Mouse (Mus musculus) gastrocnemius, postnatal 36 days (tissue): ENCODE data around the gene Phip. TPM values are rescaled to one million over a fixed set of nuclear protein-coding genes. Genes with fewer than 3 reads are reported as not detected.
A peak's percentile ranks its signal among the peaks of the same experiment; 100 is the strongest.

Experiments used
- DNase-seq, 2 experiments: peaks; one replicate each; pipeline ENCODE4 v3.0.0; 2022
- intact Hi-C: fragments of 180-260 bp; cut with DNase I; formaldehyde crosslinking; loops from one replicate; pipeline ENCODE4 v1.15.1; 2025
- total RNA-seq, 2 experiments: library from RNA; stranded (reverse); gene quantifications; 2 replicates each; pipeline ENCODE4 v1.2.3; 2021

Gene Phip
- total RNA-seq, 2 experiments from 2014 or later, result 19.9 to 27.8 TPM

GRCm38 (mm10) chr9:82884177-82884576 lies 91.1 kb downstream of the Phip start:
- intact Hi-C loops, result no loop called here
- DNase-seq, result no peak

GRCm38 (mm10) chr9:82877078-82877477 lies 98.2 kb downstream of the Phip start:
- intact Hi-C loops, result no loop called here
- DNase-seq, result no peak

GRCm38 (mm10) chr9:82867698-82868097 lies 107.6 kb downstream of the Phip start:
- DNase-seq, result no peak
- intact Hi-C loops, result no loop called here

DNA sequence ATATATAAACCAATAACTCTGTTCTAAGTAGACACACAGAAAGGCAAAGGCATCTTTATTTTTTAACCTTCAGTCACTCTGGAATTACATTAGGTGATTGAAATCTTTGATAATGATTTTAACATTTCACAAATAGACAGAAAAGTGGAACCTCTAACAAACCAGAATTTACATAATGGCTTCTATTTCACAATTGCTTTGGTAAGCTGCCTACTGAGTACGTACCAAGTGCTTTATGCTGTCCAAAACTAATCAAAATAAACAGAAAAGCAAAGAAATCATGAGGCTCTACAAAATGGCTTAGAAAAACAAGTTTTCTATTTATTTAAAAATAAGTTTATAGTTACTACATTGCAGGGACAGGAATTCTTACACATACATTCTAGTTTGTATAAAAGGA lies 109.2 kb downstream of the Phip start:
- intact Hi-C loops, result no loop called here
- DNase-seq, result no peak

GRCm38 (mm10) chr9:82861775-82862430 lies 113.4 kb downstream of the Phip start:
- no peak for DNase-seq
- intact Hi-C loops, result no loop called here

DNA sequence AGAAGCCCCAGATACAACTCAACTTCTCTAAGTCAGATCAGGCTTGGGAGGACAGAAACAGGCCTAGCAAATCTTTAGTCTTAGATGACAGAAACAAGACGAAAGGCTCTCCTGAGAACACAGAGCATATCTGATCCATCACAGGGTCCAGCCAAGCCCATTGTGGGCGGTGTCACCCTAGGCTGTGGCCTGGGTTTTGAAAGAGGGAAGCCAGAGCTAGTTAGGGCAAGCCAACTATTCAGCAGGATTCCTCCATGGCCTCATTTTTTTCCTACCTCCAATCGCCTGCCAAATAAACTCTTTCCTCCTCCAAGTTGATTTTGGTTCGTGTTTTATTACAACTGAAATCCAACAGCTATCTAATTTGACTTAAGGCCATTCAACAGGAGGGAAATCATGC lies 114.0 kb downstream of the Phip start:
- intact Hi-C loops, result no loop called here
- DNase-seq, result peak in 1 of 2 experiments; percentile 6

DNA sequence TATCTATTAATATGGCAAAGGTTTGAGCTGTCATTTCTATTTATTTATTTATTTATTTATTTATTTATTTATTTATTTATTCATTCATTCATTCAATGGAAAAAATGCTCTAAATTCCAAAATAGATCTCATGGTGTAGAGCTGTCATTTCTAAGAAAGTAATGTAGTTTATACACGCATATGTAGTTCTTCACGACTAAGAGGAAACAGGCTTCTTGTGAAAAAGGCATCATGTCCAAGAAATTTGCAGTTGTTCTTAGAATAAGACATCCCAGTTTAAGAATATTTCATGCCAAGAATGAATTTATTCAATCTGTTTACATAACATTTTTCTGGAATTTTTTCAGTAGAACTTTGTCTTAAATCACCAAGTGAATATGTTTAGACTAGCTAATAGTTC lies 114.5 kb downstream of the Phip start:
- DNase-seq, result no peak
- intact Hi-C loops, result no loop called here

- intact Hi-C loops, result no loop called here
- no peak for DNase-seq
Measured at GRCm38 (mm10) chr9:82856241-82856640, 119.1 kb downstream of the Phip start.

DNA sequence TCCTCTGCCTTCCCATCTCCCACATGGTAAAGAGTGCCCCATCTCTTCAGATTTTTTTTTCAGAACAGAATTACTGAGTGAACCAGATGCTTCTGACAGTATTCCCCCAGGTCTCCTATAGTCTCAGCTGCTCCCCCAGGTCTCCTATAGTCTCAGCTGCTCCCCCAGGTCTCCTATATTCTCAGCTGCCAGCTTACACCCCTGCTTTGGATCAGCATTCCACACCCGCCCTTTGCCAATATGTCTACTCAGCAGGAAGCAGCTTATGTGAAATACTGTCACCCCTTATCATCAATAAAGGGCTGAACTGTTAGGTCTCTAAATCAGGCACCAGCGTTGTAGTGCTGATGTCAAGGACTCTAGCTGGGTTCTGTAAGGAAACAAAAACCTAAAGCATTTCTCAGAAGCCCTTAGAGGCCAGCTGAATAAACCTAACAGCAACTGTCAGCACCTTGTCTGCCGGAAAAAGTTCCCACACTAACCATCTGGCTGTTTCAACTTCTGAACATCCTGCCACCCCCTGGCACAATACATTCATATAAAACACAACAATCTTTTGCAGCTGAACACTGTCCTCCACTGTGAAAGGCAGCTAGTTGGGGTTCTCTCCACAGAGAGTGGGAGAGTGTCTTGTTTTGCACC lies 120.2 kb downstream of the Phip start:
- intact Hi-C loops, result no loop called here
- DNase-seq, result no peak

- DNase-seq, result no peak
- intact Hi-C loops, result no loop called here
Measured at GRCm38 (mm10) chr9:82854040-82854439, 121.3 kb downstream of the Phip start.

DNA sequence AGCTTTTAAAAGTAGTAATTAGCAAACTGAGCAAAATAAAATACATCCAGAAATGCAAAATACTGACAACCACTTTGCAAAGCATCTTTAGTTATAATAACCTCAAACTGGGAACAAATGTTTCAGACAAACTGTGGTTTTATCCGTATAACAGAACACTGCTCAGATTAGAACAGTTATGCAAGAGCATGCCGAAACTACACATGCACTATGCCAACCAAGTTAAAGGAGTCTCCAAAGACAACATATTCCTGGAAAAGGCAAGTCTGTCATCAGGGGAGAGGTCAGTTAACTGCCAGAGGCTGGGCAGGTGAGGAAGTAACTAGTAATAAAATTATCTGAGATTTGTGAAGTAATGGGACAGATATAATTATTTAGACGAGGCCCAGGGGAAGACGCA lies 132.6 kb downstream of the Phip start:
- no peak for DNase-seq
- intact Hi-C loops, result no loop called here

DNA sequence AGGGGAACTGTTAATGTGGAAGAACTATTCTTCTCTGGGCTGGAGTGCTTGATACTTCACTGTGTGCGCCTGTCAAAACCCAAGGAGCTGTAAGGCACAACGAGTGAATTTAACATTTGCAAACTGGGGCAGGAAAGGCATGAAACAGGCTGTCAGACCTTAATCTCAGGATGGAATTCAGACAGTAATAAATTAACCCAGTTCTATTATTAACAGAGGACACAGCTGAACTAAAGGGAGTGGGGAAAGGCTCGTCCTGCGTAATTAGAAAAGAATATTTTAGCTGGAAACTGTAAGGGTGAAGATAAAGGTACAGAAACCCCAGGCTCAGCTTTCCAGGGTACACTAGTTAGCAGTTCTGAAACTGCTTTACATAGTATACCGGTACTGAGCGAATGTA lies 139.4 kb downstream of the Phip start:
- intact Hi-C loops, result no loop called here
- DNase-seq, result no peak

DNA sequence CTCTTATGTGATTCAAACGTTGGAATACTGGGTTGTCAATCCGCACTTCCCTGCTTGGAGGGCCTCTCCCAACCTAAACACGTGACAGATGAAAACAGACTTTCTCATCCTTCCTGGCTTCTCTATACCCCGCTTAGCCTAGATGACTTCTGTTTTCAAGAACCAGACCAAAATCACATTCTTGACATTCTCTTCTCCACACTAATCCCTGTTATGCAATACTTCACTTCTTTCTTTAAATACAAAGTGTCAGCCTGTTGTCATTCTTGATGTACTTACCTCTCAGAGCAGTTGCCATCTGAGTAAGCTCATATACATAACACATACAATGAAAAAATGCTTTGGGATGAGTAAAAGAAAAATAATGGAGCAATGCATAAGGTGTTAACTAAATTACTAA lies 143.4 kb downstream of the Phip start:
- no peak for DNase-seq
- intact Hi-C loops, result no loop called here

GRCm38 (mm10) chr9:82829693-82830430 lies 145.5 kb downstream of the Phip start:
- intact Hi-C loops, result no loop called here
- peak; percentile 72 to 74 for DNase-seq

GRCm38 (mm10) chr9:82829007-82829689 lies 146.2 kb downstream of the Phip start, which contains the start of gene Irak1bp1:
Gene Irak1bp1 (plus strand): TSS chr9:82829540.
- intact Hi-C loops, result no loop called here
- DNase-seq, result no peak

GRCm38 (mm10) chr9:82826426-82826825 lies 148.9 kb downstream of the Phip start:
- no peak for DNase-seq
- intact Hi-C loops, result no loop called here

Other genes starting within 250 kb of the Phip start
- 1 to 10 TPM; 1.5 to 1.9 TPM for gene Irak1bp1, start 146.0 kb downstream of the Phip start, total RNA-seq
- 1 to 10 TPM; 5.8 to 6.2 TPM for gene Hmgn3, start 171.2 kb upstream of the Phip start, total RNA-seq